Mouse (Mus musculus): ENCODE measurements around the gene Trio. TPM values are rescaled to one million over a fixed set of nuclear protein-coding genes. Genes with fewer than 3 reads are reported as not detected.

The Trio gene
- 9.1 TPM for polyA plus RNA-seq (2017; shearing (Covaris generic))

GRCm38 (mm10) chr15:28025447-28026166 is at the start of gene Trio:
Gene Trio (minus strand): TSS chr15:28025848.

GRCm38 (mm10) chr15:27681419-27682187 is 344.0 kb downstream of the Trio start, which contains the start of gene Otulinl:
Gene Otulinl (minus strand): TSS chr15:27681579.

Other genes starting within 250 kb of the Trio start
- gene Dnah5, start 177.9 kb upstream of the Trio start, polyA plus RNA-seq (2017; shearing (Covaris generic)) = not detected